Mouse (Mus musculus): ENCODE measurements around the gene Ppp3ca.
"Not testable (repeated sequence)": the region's sequence is repeated elsewhere in the genome, so short reads cannot be mapped to it uniquely, and the experiment has no call there.

Ppp3ca gene

GRCm38 (mm10) chr3:136688101-136688586 is 18.2 kb downstream of the Ppp3ca start:
- no peak for DNase-seq (ENCODE audit: low read depth)

DNA sequence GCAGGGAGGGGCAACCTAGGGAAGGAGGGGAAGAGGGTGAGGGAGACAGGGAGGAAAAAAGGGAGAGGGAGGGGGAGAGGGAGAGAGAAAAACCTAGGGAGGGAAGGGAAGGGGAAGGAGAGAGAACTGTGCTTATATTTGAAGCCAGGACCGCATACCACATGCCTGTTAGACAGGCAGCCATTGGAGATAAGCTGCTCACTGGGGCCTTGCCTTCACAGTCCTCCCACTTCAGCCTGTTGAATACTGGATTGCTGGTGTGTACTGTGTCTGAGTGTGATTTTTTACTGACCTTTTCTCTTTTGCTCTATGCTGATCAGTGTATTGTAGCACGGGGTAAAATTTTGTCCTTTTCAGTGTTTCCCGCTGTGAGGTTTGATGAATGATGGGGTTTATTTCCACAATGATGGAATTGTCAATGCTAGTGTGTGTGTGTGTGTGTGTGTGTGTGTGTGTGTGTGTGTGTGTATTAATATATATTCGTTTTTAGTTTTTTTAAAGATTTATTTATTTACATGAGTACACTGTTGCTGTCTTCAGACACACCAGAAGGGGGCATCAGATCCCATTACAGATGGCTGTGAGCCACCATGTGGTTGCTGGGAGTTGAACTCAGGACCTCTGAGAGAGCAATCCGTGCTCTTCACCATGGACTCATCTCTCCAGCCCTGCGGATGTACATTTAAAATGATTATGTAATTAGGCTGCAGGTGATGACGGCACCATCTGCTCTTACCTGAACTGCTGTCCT is 20.0 kb downstream of the Ppp3ca start:
- DNase-seq (ENCODE audit: low read depth), result no peak

DNA sequence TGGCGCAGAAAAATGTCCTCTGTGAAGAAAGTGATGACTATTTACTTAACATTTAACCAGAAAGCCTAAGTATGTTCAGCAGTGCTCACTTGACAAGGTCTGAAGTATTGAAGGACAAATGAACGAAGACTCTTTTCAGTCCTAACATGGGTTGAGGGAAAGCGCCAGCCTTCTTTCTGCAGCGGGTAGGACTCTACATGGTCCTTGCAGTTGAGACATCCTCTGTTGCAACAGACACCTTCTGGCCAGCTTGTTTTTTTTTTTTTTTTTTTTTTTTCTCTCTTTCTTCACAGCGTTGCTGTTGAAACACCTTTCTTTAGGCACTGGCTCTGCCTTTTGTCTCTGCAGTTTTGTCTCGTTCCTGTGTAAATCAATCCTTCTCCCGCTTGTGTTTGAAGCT is 22.1 kb downstream of the Ppp3ca start:
- DNase-seq (ENCODE audit: low read depth), result no peak

DNA sequence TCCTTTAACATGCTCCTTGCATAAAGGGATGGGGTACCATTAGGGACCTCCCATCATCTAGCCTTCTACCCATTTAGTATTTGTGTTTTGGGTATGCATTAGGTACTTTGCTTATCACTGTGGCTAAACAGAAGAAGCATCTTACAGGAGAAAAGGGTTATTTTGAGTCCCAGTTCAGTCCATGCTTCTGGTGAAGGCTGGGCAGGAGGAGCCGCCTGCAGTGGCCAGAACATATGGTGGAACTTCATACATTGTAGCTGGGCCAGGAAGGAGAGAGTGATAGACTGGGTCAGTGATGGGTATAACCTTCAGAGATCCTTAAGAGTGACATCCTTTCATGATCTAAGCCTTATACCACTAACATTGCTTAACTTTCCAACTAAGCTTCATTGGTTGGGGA is 23.6 kb downstream of the Ppp3ca start:
- no peak for DNase-seq (ENCODE audit: low read depth)

DNA sequence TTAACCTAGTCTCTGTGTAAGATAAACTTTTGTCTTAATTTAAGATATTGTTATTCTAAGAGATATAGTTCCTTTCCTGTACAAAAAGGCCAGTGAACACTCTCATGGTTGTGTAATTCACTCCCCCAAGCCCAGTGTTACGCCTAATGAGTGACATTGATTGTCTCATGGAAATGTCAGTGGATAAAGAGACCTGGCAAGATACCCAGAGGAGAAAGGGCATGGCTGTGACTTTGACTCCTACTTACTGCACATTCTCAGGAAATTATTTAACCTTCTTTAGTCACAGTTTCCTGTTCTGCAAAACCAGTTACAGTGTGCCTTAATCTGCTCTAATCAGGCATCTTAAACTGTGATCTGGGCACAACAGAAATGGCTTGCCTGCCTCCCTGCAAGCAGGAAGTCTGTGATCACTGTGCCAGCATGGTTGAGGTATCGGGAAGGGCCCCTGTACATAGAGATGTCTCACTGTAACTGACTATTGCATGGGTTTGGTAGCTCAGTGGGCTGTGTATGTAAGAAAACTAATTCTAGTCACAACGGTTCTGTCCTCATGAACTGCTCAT is 27.8 kb downstream of the Ppp3ca start:
- no peak for DNase-seq (ENCODE audit: low read depth)

GRCm38 (mm10) chr3:136699711-136700110 is 29.8 kb downstream of the Ppp3ca start:
- not testable (repeated sequence) for DNase-seq (ENCODE audit: low read depth)

DNA sequence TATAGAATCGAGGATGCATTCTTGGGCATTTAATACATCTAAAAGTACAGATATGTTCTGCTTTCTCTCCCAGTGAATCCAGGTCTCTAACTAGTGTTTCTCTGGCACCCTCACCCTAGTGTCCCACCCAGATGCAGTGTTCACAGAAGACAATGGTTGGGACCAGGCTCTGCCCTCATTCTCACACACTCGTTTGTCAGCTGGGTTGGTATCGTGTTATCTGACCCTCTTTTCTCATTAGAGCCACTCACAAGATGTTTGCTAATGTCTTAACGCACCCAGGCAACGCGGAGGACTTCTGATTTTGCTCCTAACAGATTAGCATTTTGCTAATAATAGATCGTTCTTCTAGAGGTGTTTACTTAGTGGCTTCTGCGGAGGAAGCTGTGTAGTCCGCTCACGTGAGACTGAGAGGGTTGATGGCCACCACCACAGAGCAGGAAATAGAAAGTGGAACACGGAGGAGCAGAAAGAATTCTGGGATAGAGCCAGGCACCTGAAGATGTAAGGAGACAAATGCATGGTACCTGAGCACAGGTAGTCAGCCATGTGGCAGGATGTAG is 30.6 kb downstream of the Ppp3ca start:
- DNase-seq (ENCODE audit: low read depth), result no peak

- DNase-seq (ENCODE audit: low read depth), result no peak
These were observed 32.9 kb downstream of the Ppp3ca start for GRCm38 (mm10) chr3:136702861-136703260.

- DNase-seq (ENCODE audit: low read depth), result no peak
These were observed 34.8 kb downstream of the Ppp3ca start for GRCm38 (mm10) chr3:136704515-136705247.

- DNase-seq (ENCODE audit: low read depth), result no peak
These were observed 36.1 kb downstream of the Ppp3ca start for GRCm38 (mm10) chr3:136706048-136706447.

DNA sequence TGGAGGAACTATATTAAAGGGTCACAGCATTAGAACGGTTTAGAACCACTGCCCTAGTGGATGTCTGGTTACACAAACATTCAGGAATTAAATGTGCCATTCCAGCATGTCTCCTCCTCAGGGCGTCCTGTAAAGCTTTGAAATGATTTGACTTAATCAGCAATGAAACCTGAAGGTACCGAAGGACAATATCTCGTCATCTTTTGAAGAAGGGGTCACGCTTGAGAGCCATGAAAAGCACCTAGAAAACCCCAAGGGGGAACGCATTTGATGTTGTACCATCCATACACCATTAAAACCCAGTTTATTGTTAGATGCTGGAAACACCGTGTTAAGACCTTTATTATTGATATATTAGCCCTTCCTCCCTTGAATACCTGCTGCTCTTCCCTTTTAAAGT is 36.8 kb downstream of the Ppp3ca start:
- DNase-seq (ENCODE audit: low read depth), result no peak

- no peak for DNase-seq (ENCODE audit: low read depth)
These were observed 37.5 kb downstream of the Ppp3ca start for GRCm38 (mm10) chr3:136707222-136708019.

DNA sequence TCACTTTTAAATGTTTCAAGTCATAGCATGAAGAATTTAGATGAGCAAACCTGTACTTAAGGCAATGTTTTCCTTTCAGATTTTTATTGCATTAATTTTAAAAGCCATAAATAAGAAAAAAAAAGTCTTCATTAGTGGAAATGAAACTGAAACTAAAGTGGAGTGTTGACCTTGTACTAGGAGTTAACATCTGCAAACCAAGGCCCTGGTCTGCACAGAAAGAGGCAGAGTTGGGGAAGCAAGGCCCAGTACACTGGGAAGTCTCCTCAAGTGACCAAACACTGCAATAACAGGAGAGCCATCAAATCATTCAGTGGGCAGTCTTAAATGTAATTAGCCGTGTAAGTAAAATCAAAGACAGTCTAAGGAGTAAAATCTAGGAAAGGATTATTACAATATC is 38.3 kb downstream of the Ppp3ca start:
- DNase-seq (ENCODE audit: low read depth), result no peak

- no peak for DNase-seq (ENCODE audit: low read depth)
These were observed 40.5 kb downstream of the Ppp3ca start for GRCm38 (mm10) chr3:136710310-136710906.

- DNase-seq (ENCODE audit: low read depth), result no peak
These were observed 44.5 kb downstream of the Ppp3ca start for GRCm38 (mm10) chr3:136714307-136715039.

- no peak for DNase-seq (ENCODE audit: low read depth)
These were observed 46.3 kb downstream of the Ppp3ca start for GRCm38 (mm10) chr3:136716247-136716646.

GRCm38 (mm10) chr3:136718412-136718811 is 48.5 kb downstream of the Ppp3ca start:
- no peak for DNase-seq (ENCODE audit: low read depth)

GRCm38 (mm10) chr3:136721241-136721640 is 51.3 kb downstream of the Ppp3ca start:
- no peak for DNase-seq (ENCODE audit: low read depth)

DNA sequence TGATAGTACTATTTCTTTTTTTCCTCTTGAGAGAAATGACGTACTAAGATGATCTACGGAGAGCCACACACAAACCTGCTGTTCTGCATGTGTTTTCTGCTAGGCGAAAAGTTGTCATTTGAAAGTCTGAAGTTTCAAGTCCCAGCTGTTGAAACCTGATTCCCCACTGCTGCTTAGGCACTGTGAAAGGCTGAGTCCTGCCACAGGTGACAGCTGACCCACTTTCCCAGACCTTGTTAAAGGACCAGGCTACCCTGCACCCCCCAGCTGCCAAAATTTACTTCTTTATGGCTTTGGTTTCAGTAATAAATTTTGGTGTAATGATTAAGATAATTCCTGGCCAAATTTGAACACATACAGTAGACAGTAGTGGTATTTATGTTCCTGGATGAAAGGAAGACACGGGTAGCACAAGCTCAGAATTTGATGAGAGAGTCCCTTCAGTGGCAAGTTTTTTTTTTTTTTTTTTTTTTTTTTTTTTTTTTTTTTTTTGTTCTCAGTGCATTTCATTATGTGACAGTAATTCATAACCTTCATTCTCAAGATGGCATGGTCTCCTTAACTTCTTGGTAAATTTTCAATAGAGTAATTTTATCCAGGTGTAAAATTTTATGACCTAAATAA is 52.0 kb downstream of the Ppp3ca start:
- no peak for DNase-seq (ENCODE audit: low read depth)

- no peak for DNase-seq (ENCODE audit: low read depth)
These were observed 52.6 kb downstream of the Ppp3ca start for GRCm38 (mm10) chr3:136722493-136722892.

Data from c-Kit-positive CD71-positive TER-119-negative erythroid progenitor cells, embryonic 14.5 days (primary cell).